Mouse (Mus musculus): ENCODE measurements around the gene Tmc1. TPM values are rescaled to one million over a fixed set of nuclear protein-coding genes. Genes with fewer than 3 reads are reported as not detected.

Tmc1 gene
- polyA plus RNA-seq, 1 experiment from 2014 or later, result 0.25 TPM

- Histone ChIP-seq H3K27ac (replicated peaks) (no peak overlapping the region), H3K9me3 (no peaks in the 10 kb centered on the region), H3K36me3 (no peaks in the 10 kb centered on the region), H3K4me1 (peaks cover 4% of the 10 kb centered on the region; the same call in 1 of the 2 replicates), H3K4me2 (replicated peaks) (no peak overlapping the region), H3K4me3 (no peak overlapping the region), H3K27me3 (no peaks in the 10 kb centered on the region), H3K9ac (replicated peaks) (no peak overlapping the region)
- ATAC-seq (replicated peaks), result no peak
- 61% methylated on average over 2 of the region's 2 CpGs for WGBS
Observed at GRCm38 (mm10) chr19:20881205-20881604, 72.8 kb downstream of the Tmc1 start.

- 93% methylated on average over 4 of the region's 4 CpGs for WGBS
- Histone ChIP-seq H3K27ac (replicated peaks) (no peak overlapping the region), H3K27me3 (no peaks in the 10 kb centered on the region), H3K4me1 (no peaks in the 10 kb centered on the region), H3K4me2 (replicated peaks) (no peak overlapping the region), H3K4me3 (no peak overlapping the region), H3K9ac (replicated peaks) (no peak overlapping the region), H3K36me3 (no peaks in the 10 kb centered on the region), H3K9me3 (no peaks in the 10 kb centered on the region)
- no peak for ATAC-seq (replicated peaks)
Observed at GRCm38 (mm10) chr19:20875881-20876280, 78.1 kb downstream of the Tmc1 start.

GRCm38 (mm10) chr19:20861779-20862178 lies 92.2 kb downstream of the Tmc1 start:
- 90% methylated on average over 4 of the region's 4 CpGs for WGBS
- no peak overlapping the region for H3K4me2 ChIP-seq (replicated peaks)
- no peak overlapping the region for H3K4me3 ChIP-seq
- H3K36me3 ChIP-seq, result no peaks in the 10 kb centered on the region
- no peak for ATAC-seq (replicated peaks)
- no peaks in the 10 kb centered on the region for H3K9me3 ChIP-seq
- no peaks in the 10 kb centered on the region for H3K4me1 ChIP-seq
- H3K27me3 ChIP-seq, result no peaks in the 10 kb centered on the region
- no peak overlapping the region for H3K27ac ChIP-seq (replicated peaks)
- H3K9ac ChIP-seq (replicated peaks), result no peak overlapping the region

- H3K9me3 ChIP-seq, result no peaks in the 10 kb centered on the region
- no peak overlapping the region for H3K27ac ChIP-seq (replicated peaks)
- 89% methylated on average over 1 of the region's 1 CpGs for WGBS
- H3K4me2 ChIP-seq (replicated peaks), result no peak overlapping the region
- no peaks in the 10 kb centered on the region for H3K27me3 ChIP-seq
- no peak overlapping the region for H3K4me3 ChIP-seq
- H3K4me1 ChIP-seq, result no peaks in the 10 kb centered on the region
- no peak for ATAC-seq (replicated peaks)
- no peaks in the 10 kb centered on the region for H3K36me3 ChIP-seq
- no peak overlapping the region for H3K9ac ChIP-seq (replicated peaks)
Observed at GRCm38 (mm10) chr19:20860270-20860669, 93.7 kb downstream of the Tmc1 start.

- no peak overlapping the region for H3K4me3 ChIP-seq
- H3K36me3 ChIP-seq, result no peaks in the 10 kb centered on the region
- no peak overlapping the region for H3K27ac ChIP-seq (replicated peaks)
- no peaks in the 10 kb centered on the region for H3K4me1 ChIP-seq
- H3K9ac ChIP-seq (replicated peaks), result no peak overlapping the region
- H3K4me2 ChIP-seq (replicated peaks), result no peak overlapping the region
- ATAC-seq (replicated peaks), result no peak
- H3K9me3 ChIP-seq, result no peaks in the 10 kb centered on the region
- no peaks in the 10 kb centered on the region for H3K27me3 ChIP-seq
Observed at GRCm38 (mm10) chr19:20857819-20858218, 96.2 kb downstream of the Tmc1 start.

- Histone ChIP-seq H3K4me2 (replicated peaks) (no peak overlapping the region), H3K4me3 (no peak overlapping the region), H3K27me3 (no peaks in the 10 kb centered on the region), H3K9ac (replicated peaks) (no peak overlapping the region), H3K36me3 (no peaks in the 10 kb centered on the region), H3K27ac (replicated peaks) (no peak overlapping the region), H3K4me1 (no peaks in the 10 kb centered on the region), H3K9me3 (no peaks in the 10 kb centered on the region)
- no peak for ATAC-seq (replicated peaks)
- 68% methylated on average over 5 of the region's 5 CpGs for WGBS
Observed at GRCm38 (mm10) chr19:20848906-20849305, 105.1 kb downstream of the Tmc1 start.

GRCm38 (mm10) chr19:20847476-20848073 lies 106.4 kb downstream of the Tmc1 start:
- Histone ChIP-seq H3K4me2 (replicated peaks) (no peak overlapping the region), H3K27me3 (no peaks in the 10 kb centered on the region), H3K4me3 (no peak overlapping the region), H3K9ac (replicated peaks) (no peak overlapping the region), H3K4me1 (no peaks in the 10 kb centered on the region), H3K36me3 (no peaks in the 10 kb centered on the region), H3K9me3 (no peaks in the 10 kb centered on the region), H3K27ac (replicated peaks) (no peak overlapping the region)
- ATAC-seq (replicated peaks), result no peak
- 84% methylated on average over 3 of the region's 3 CpGs for WGBS

GRCm38 (mm10) chr19:20837422-20837821 lies 116.6 kb downstream of the Tmc1 start:
- H3K9me3 ChIP-seq, result no peaks in the 10 kb centered on the region
- ATAC-seq (replicated peaks), result no peak
- no peak overlapping the region for H3K9ac ChIP-seq (replicated peaks)
- H3K27me3 ChIP-seq, result no peaks in the 10 kb centered on the region
- no peak overlapping the region for H3K4me2 ChIP-seq (replicated peaks)
- no peak overlapping the region for H3K27ac ChIP-seq (replicated peaks)
- no peak overlapping the region for H3K4me3 ChIP-seq
- H3K4me1 ChIP-seq, result no peaks in the 10 kb centered on the region
- WGBS, result 47% methylated on average over 2 of the region's 2 CpGs
- no peaks in the 10 kb centered on the region for H3K36me3 ChIP-seq

GRCm38 (mm10) chr19:20836055-20836845 lies 117.8 kb downstream of the Tmc1 start:
- no peaks in the 10 kb centered on the region for H3K9me3 ChIP-seq
- WGBS, result 69% methylated on average over 9 of the region's 9 CpGs
- no peaks in the 10 kb centered on the region for H3K4me1 ChIP-seq
- H3K36me3 ChIP-seq, result no peaks in the 10 kb centered on the region
- H3K9ac ChIP-seq (replicated peaks), result no peak overlapping the region
- H3K4me2 ChIP-seq (replicated peaks), result no peak overlapping the region
- no peak overlapping the region for H3K27ac ChIP-seq (replicated peaks)
- ATAC-seq (replicated peaks), result no peak
- H3K4me3 ChIP-seq, result no peak overlapping the region
- no peaks in the 10 kb centered on the region for H3K27me3 ChIP-seq

GRCm38 (mm10) chr19:20834895-20835294 lies 119.1 kb downstream of the Tmc1 start:
- no peaks in the 10 kb centered on the region for H3K27me3 ChIP-seq
- no peak overlapping the region for H3K27ac ChIP-seq (replicated peaks)
- no peak overlapping the region for H3K4me2 ChIP-seq (replicated peaks)

GRCm38 (mm10) chr19:20799460-20799859 lies 154.5 kb downstream of the Tmc1 start:
- Histone ChIP-seq H3K9ac (replicated peaks) (no peak overlapping the region), H3K27me3 (no peaks in the 10 kb centered on the region), H3K4me2 (replicated peaks) (no peak overlapping the region), H3K4me1 (no peaks in the 10 kb centered on the region), H3K9me3 (no peaks in the 10 kb centered on the region), H3K36me3 (no peaks in the 10 kb centered on the region), H3K4me3 (no peak overlapping the region), H3K27ac (replicated peaks) (no peak overlapping the region)
- no peak for ATAC-seq (replicated peaks)

More at GRCm38 (mm10) chr19:20834895-20835294, 119.1 kb downstream of the Tmc1 start:
- H3K9me3 ChIP-seq, result no peaks in the 10 kb centered on the region
- no peaks in the 10 kb centered on the region for H3K4me1 ChIP-seq
- H3K4me3 ChIP-seq, result no peak overlapping the region
- H3K36me3 ChIP-seq, result no peaks in the 10 kb centered on the region
- H3K9ac ChIP-seq (replicated peaks), result no peak overlapping the region
- no peak for ATAC-seq (replicated peaks)
- WGBS, result 53% methylated on average over 1 of the region's 1 CpGs

GRCm38 (mm10) chr19:20797558-20798101 lies 156.4 kb downstream of the Tmc1 start:
- H3K9me3 ChIP-seq, result no peaks in the 10 kb centered on the region
- ATAC-seq (replicated peaks), result peak; percentile 86
- WGBS, result 35% methylated on average over 6 of the region's 6 CpGs
- H3K36me3 ChIP-seq, result no peaks in the 10 kb centered on the region
- H3K9ac ChIP-seq (replicated peaks), result no peak overlapping the region
- H3K27ac ChIP-seq (replicated peaks), result no peak overlapping the region
- H3K4me1 ChIP-seq, result no peaks in the 10 kb centered on the region
- H3K27me3 ChIP-seq, result no peaks in the 10 kb centered on the region
- no peak overlapping the region for H3K4me2 ChIP-seq (replicated peaks)
- no peak overlapping the region for H3K4me3 ChIP-seq
